Mouse (Mus musculus) lung, embryonic 14.5 days (tissue): Measurements from ENCODE around the gene Tnks1bp1. TPM values are rescaled to one million over a fixed set of nuclear protein-coding genes. Genes with fewer than 3 reads are reported as not detected.

Experiments
- ATAC-seq: fragments of 200-750 bp; cut with Nextera tagmentation; 2 replicates; pipeline ENCODE4 v1.8.0; 2017; ENCODE audit warnings: mild to moderate bottlenecking, moderate TSS enrichment, moderate library complexity; ENCODE audit not compliant: insufficient read depth
- DNase-seq: peaks from one replicate; pipeline ENCODE4 v3.0.0-alpha.2; 2015
- H3K27ac ChIP-seq: fragments of 300-500 bp; sonication (generic); 2 replicates; pipeline ENCODE4 v1.5.1; 2014; ENCODE audit warnings: low read depth, mild to moderate bottlenecking, moderate library complexity
- H3K27me3 ChIP-seq: fragments of 300-500 bp; sonication (generic); 2 replicates; pipeline ENCODE4 v1.6.1; 2014; ENCODE audit warnings: low read length, control low read depth; ENCODE audit not compliant: insufficient read depth
- H3K36me3 ChIP-seq: fragments of 300-500 bp; sonication (generic); 2 replicates; pipeline ENCODE4 v1.6.1; 2014; ENCODE audit warnings: control low read depth; ENCODE audit not compliant: insufficient read depth
- H3K4me1 ChIP-seq: fragments of 300-500 bp; sonication (generic); 2 replicates; pipeline ENCODE4 v1.6.1; 2014; ENCODE audit warnings: antibody characterized with exemption, control low read depth; ENCODE audit not compliant: insufficient read depth
- H3K4me2 ChIP-seq: fragments of 300-500 bp; sonication (generic); 2 replicates; pipeline ENCODE4 v1.6.1; 2014; ENCODE audit warnings: mild to moderate bottlenecking
- H3K4me3 ChIP-seq: fragments of 300-500 bp; sonication (generic); 2 replicates; pipeline ENCODE4 v1.5.1; 2014; ENCODE audit warnings: low read depth, low read length
- H3K9ac ChIP-seq: fragments of 300-500 bp; sonication (generic); 2 replicates; pipeline ENCODE4 v1.6.1; 2014
- H3K9me3 ChIP-seq: fragments of 300-500 bp; sonication (generic); 2 replicates; pipeline ENCODE4 v1.6.1; 2016; ENCODE audit warnings: low read depth, low read length, control low read depth
- CTCF ChIP-seq: IDR thresholded peaks from 2 replicates; pipeline ENCODE4 v1.5.1; 2016; ENCODE audit warnings: antibody characterized with exemption, low read depth
- WGBS: fragments of 180-500 bp; shearing (Covaris S2); extraction: QIAGEN DNeasy Blood & Tissue Kit; methylation state at CpG from one replicate; pipeline ENCODE4 v1.1.7; 2014; 5-methylcytosine and 5-hydroxymethylcytosine counted together
- polyA plus RNA-seq: library from polyadenylated mRNA; unstranded; fragments of >200 nt; fragmentation: Nextera tagmentation; extraction: Ambion mirVana; gene quantifications from 2 replicates; pipeline ENCODE4 v1.2.1, GENCODE M21; 2014

Gene Tnks1bp1
- polyA plus RNA-seq, 1 experiment from 2014 or later = 13.7 TPM

- TF ChIP-seq CTCF = no peak
- H3K4me2 ChIP-seq = no peak overlapping the region
- WGBS = 45% methylated on average over 7 of the region's 7 CpGs
- no peaks in the 10 kb centered on the region for H3K36me3 ChIP-seq
- no peaks in the 10 kb centered on the region for H3K9me3 ChIP-seq
- DNase-seq (no peak), ATAC-seq (peak; percentile 57; the same call in 1 of the 2 replicates)
- no peaks in the 10 kb centered on the region for H3K4me1 ChIP-seq
- H3K27me3 ChIP-seq = no peaks in the 10 kb centered on the region
- H3K4me3 ChIP-seq = no peak overlapping the region
- H3K27ac ChIP-seq = peak overlapping the region; percentile 58; the same call in 1 of the 2 replicates
- no peak overlapping the region for H3K9ac ChIP-seq
Measured at GRCm38 (mm10) chr2:85106068-85106790, 58.4 kb downstream of the Tnks1bp1 start.

GRCm38 (mm10) chr2:85106941-85107340, 59.1 kb downstream of the Tnks1bp1 start:
- TF ChIP-seq CTCF = no peak
- WGBS = 40% methylated on average over 4 of the region's 4 CpGs
- DNase-seq (no peak), ATAC-seq (no peak)
- Histone ChIP-seq H3K27me3 (no peaks in the 10 kb centered on the region), H3K4me2 (no peak overlapping the region), H3K4me3 (no peak overlapping the region), H3K9me3 (no peaks in the 10 kb centered on the region), H3K4me1 (no peaks in the 10 kb centered on the region), H3K27ac (no peak overlapping the region; the same call in 1 of the 2 replicates), H3K9ac (no peak overlapping the region), H3K36me3 (no peaks in the 10 kb centered on the region)

- TF ChIP-seq CTCF = no peak
- DNase-seq (no peak), ATAC-seq (no peak)
- Histone ChIP-seq H3K4me1 (no peaks in the 10 kb centered on the region), H3K4me2 (no peak overlapping the region), H3K27me3 (no peaks in the 10 kb centered on the region), H3K27ac (no peak overlapping the region), H3K4me3 (no peak overlapping the region), H3K36me3 (no peaks in the 10 kb centered on the region), H3K9ac (no peak overlapping the region), H3K9me3 (no peaks in the 10 kb centered on the region)
- WGBS = 71% methylated on average over 9 of the region's 9 CpGs
Measured at GRCm38 (mm10) chr2:85110288-85110875, 62.6 kb downstream of the Tnks1bp1 start.

Other genes with a start within 250 kb of the Tnks1bp1 start
- 39.1 and 40.0 TPM in 2 replicates for gene Ube2l6, start 249.2 kb upstream of the Tnks1bp1 start, polyA plus RNA-seq
- 0.11 and 0.24 TPM in 2 replicates for gene Smtnl1, start 225.4 kb upstream of the Tnks1bp1 start, polyA plus RNA-seq
- 55.4 and 58.7 TPM in 2 replicates for gene Timm10, start 221.0 kb upstream of the Tnks1bp1 start, polyA plus RNA-seq
- gene Slc43a1, start 209.2 kb upstream of the Tnks1bp1 start, polyA plus RNA-seq = 18.8 and 20.2 TPM in 2 replicates
- gene Rtn4rl2, start 161.3 kb upstream of the Tnks1bp1 start, polyA plus RNA-seq = 1.1 and 1.2 TPM in 2 replicates
- 77.4 and 78.9 TPM in 2 replicates for gene Slc43a3, start 111.4 kb upstream of the Tnks1bp1 start, polyA plus RNA-seq
- gene Prg2, start 67.6 kb upstream of the Tnks1bp1 start, polyA plus RNA-seq = 0.23 TPM in 1 of 2 replicates, not detected in the other
- not detected in 2 replicates for gene Prg3, start 59.8 kb upstream of the Tnks1bp1 start, polyA plus RNA-seq
- 346 and 352 TPM in 2 replicates for gene Ssrp1, start 10.8 kb upstream of the Tnks1bp1 start, polyA plus RNA-seq
- gene P2rx3, start 10.6 kb upstream of the Tnks1bp1 start, polyA plus RNA-seq = 0.43 and 0.77 TPM in 2 replicates
- gene Aplnr, start 88.2 kb downstream of the Tnks1bp1 start, polyA plus RNA-seq = 143 and 148 TPM in 2 replicates
- gene Lrrc55, start 149.2 kb downstream of the Tnks1bp1 start, polyA plus RNA-seq = 0.09 and 0.33 TPM in 2 replicates